Mouse (Mus musculus): Measurements from ENCODE around the gene P2ry6. TPM values are rescaled to one million over a fixed set of nuclear protein-coding genes. Genes with fewer than 3 reads are reported as not detected.

The P2ry6 gene
- polyA plus RNA-seq, 1 experiment from 2014 or later = 6.4 TPM

Other genes starting within 250 kb of the P2ry6 start
- gene Relt, start 111.2 kb downstream of the P2ry6 start, polyA plus RNA-seq (2015; fragmentation: Nextera tagmentation; extraction: Ambion mirVana) = 12.3 and 12.9 TPM in 2 replicates
- gene Arhgef17, start 42.5 kb downstream of the P2ry6 start, polyA plus RNA-seq (2015; fragmentation: Nextera tagmentation; extraction: Ambion mirVana) = 1.0 and 1.1 TPM in 2 replicates
- gene P2ry2, start 38.2 kb upstream of the P2ry6 start, polyA plus RNA-seq (2015; fragmentation: Nextera tagmentation; extraction: Ambion mirVana) = 1.6 TPM in 2 replicates
- 16.9 and 17.8 TPM in 2 replicates for gene Fchsd2, start 118.2 kb upstream of the P2ry6 start, polyA plus RNA-seq (2015; fragmentation: Nextera tagmentation; extraction: Ambion mirVana)